Mouse (Mus musculus) forebrain, embryonic 14.5 days (tissue): ENCODE measurements at regions not wholly inside any gene's neighbourhood (a gene's known extent, or its start where the extent isn't known, plus 50 kb on each side); places are given as distances from the start of the nearest gene placed in this dataset.

Experiments used
- ATAC-seq: fragments of 200-750 bp; cut with Nextera tagmentation; 2 replicates; pipeline ENCODE4 v1.8.0; 2017; ENCODE audit warnings: mild to moderate bottlenecking, moderate library complexity
- DNase-seq: peaks from one replicate; pipeline ENCODE4 v3.0.0-alpha.2; 2015; ENCODE audit warnings: low spot score
- H3K27ac ChIP-seq: fragments of 300-500 bp; sonication (generic); 2 replicates; pipeline ENCODE4 v1.5.1; 2014; ENCODE audit warnings: low read depth, mild to moderate bottlenecking, control low read depth, low read length, moderate library complexity
- H3K27me3 ChIP-seq: fragments of 300-500 bp; sonication (generic); replicated peaks from 2 replicates; pipeline ENCODE4 v1.6.1; 2014; ENCODE audit warnings: low read length, control low read depth, mixed read lengths; ENCODE audit not compliant: control insufficient read depth, insufficient read depth
- H3K36me3 ChIP-seq: fragments of 300-500 bp; sonication (generic); 2 replicates; pipeline ENCODE4 v1.6.1; 2014; ENCODE audit warnings: low read length, control low read depth; ENCODE audit not compliant: control insufficient read depth, insufficient read depth
- H3K4me1 ChIP-seq: fragments of 300-500 bp; sonication (generic); 2 replicates; pipeline ENCODE4 v1.6.1; 2014; ENCODE audit warnings: antibody characterized with exemption, low read length, control low read depth; ENCODE audit not compliant: control insufficient read depth, insufficient read depth
- H3K4me2 ChIP-seq: fragments of 300-500 bp; sonication (generic); 2 replicates; pipeline ENCODE4 v1.6.1; 2014; ENCODE audit warnings: mild to moderate bottlenecking, control low read depth, low read length
- H3K4me3 ChIP-seq: fragments of 300-500 bp; sonication (generic); 2 replicates; pipeline ENCODE4 v1.5.1; 2014; ENCODE audit warnings: low read depth, low read length, control low read depth
- H3K9ac ChIP-seq: fragments of 300-500 bp; sonication (generic); 2 replicates; pipeline ENCODE4 v1.6.1; 2014; ENCODE audit warnings: mild to moderate bottlenecking, low read length, control low read depth, moderate library complexity
- H3K9me3 ChIP-seq: fragments of 300-500 bp; sonication (generic); replicated peaks from 2 replicates; pipeline ENCODE4 v1.6.1; 2016; ENCODE audit warnings: low read length, control low read depth, mixed read lengths; ENCODE audit not compliant: control insufficient read depth
- WGBS: fragments of 180-500 bp; shearing (Covaris S2); extraction: QIAGEN DNeasy Blood & Tissue Kit; methylation state at CpG from one replicate; pipeline ENCODE4 v1.1.7; 2014; 5-methylcytosine and 5-hydroxymethylcytosine counted together

DNA sequence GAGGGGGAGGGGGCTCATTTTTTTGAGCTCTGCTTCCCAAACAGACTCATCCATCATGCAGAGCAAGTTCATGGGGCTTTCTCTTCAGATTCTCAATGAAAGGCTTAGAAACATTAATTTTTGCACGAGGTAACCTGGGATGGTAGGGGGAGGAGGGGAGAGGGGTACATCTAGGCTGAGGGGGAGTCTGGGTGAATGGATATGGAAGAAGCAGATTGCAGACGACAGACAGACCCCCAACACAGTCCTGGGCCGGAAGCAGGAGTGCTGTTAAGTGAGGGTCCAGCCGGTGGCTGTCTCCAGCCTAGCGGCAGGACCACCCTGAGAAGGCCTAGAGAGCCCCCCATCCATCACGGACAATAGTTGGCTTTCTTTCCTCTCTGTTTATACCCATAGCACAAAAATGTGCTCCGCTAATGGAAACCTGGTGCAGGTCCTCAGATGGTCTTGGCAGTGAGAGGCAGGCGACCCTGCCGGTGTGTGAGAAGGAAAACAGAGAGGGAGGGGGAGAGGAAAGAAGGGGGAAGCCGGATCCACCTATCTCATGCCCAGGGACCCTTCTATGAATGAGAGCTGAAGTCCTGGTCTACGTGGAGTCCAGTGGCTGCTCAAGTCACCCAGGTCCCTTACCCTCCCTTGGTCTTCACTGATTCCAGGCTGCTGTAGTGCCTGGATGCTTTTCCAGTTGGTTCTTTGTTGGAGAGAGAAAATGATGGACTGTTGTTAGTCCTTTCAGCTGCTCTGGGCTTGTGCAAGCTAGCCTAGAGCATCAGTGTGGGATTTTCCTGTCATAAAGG is 99.1 kb upstream of the Ccnd2 start:
- Histone ChIP-seq H3K36me3 (no peaks in the 10 kb centered on the region), H3K27ac (no peak overlapping the region), H3K9me3 (no peaks in the 10 kb centered on the region), H3K4me2 (0 out of 2 replicates have a peak overlapping the region, but pooled peaks have one; percentile 28), H3K4me3 (no peak overlapping the region), H3K27me3 (no peaks in the 10 kb centered on the region), H3K9ac (no peak overlapping the region), H3K4me1 (peaks cover 21% of the 10 kb centered on the region)
- WGBS = 8% methylated on average over 11 of the region's 11 CpGs
- DNase-seq = no peak
- ATAC-seq = no peak; the same call in 1 of the 2 replicates

DNA sequence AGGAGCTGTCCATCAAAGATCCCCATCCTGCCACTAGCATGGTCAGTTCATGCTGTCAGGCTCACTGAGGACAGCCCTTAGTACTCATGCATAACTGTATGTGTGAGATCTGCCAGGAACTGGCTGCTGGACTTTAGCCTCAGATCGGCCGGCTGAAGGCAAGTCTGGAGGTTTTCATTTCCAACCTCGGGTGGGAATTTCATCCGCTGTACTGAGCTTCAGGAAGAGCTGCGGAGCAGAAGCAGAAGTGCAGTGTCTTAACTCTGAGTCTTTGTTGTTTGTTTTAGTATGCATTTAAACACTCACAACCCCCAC is 99.6 kb upstream of the Ccnd2 start:
- 5% methylated on average over 5 of the region's 5 CpGs for WGBS
- Histone ChIP-seq H3K9ac (no peak overlapping the region), H3K4me2 (peak overlapping the region; percentile 28; the same call in 1 of the 2 replicates)

DNA sequence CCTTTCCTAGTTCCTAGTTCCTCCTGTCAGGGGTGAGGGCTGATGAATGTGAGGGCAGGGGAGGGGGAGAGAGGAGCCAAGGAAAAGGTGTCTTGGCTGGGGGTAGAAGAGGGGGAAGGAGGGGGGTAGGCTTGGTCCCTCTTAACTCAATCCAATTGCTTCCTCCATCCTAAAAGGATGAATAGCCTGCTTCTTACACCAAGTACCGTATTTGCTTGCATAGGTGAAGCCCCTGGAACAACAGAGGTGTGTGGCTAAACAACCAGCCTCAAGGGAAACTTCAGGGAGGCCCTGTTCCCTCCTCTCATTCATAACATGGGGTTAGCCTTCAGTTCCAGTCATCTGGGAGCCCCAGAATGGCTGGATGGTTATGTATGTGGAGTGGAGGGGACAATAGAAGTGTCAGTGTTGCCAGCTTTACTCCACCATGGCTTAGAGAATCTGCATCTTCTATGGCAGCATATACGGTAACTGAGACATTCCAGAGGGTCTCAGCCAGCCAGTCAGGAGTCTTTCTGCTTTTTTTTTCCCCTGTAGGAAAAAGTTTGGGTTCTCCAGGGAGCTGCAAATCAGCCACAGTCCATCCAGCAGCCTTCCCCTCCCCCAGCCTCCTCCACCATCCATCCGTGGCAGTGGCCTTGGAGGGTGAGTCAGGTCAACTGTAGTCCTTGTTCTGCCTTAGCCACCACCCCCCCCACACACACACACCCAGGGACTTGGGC is 100.2 kb upstream of the Ccnd2 start:
- H3K4me2 ChIP-seq = peak overlapping the region; percentile 28; the same call in 1 of the 2 replicates

More for the DNA sequence above, 99.6 kb upstream of the Ccnd2 start:
- Histone ChIP-seq H3K4me1 (peaks cover 21% of the 10 kb centered on the region), H3K36me3 (no peaks in the 10 kb centered on the region), H3K9me3 (no peaks in the 10 kb centered on the region), H3K27ac (no peak overlapping the region), H3K4me3 (no peak overlapping the region), H3K27me3 (no peaks in the 10 kb centered on the region)
- ATAC-seq = no peak
- no peak for DNase-seq

DNA sequence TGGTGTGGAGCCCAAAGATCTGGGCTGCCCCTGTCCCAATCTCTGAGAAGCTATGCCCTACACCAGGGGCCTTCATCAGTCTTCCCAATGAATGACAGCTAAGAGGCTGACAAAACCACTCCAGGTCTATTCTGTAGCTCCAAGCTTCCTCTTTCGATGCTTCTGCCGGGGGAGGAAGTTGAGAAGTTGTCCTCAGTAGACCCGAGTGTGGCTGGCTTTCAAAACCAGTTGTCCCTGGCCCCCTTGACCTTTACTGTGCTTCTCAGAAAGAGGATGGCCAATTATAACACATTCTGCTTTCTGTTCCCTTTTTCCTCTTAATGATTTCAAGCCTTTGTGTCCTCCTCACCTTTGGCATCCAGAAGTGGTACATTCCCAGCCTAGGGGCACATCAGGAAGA is 101.9 kb upstream of the Ccnd2 start:
- 86% methylated on average over 3 of the region's 3 CpGs for WGBS
- H3K4me2 ChIP-seq = no peak overlapping the region
- no peak overlapping the region for H3K4me3 ChIP-seq

More for the DNA sequence above, 100.2 kb upstream of the Ccnd2 start:
- H3K9me3 ChIP-seq = no peaks in the 10 kb centered on the region
- no peak overlapping the region for H3K9ac ChIP-seq
- H3K4me1 ChIP-seq = peaks cover 21% of the 10 kb centered on the region
- peak; percentile 42 for DNase-seq
- no peaks in the 10 kb centered on the region for H3K36me3 ChIP-seq
- no peaks in the 10 kb centered on the region for H3K27me3 ChIP-seq
- no peak overlapping the region for H3K27ac ChIP-seq
- WGBS = 0% methylated on average over 3 of the region's 3 CpGs
- ATAC-seq = peak; percentile 63
- no peak overlapping the region for H3K4me3 ChIP-seq

DNA sequence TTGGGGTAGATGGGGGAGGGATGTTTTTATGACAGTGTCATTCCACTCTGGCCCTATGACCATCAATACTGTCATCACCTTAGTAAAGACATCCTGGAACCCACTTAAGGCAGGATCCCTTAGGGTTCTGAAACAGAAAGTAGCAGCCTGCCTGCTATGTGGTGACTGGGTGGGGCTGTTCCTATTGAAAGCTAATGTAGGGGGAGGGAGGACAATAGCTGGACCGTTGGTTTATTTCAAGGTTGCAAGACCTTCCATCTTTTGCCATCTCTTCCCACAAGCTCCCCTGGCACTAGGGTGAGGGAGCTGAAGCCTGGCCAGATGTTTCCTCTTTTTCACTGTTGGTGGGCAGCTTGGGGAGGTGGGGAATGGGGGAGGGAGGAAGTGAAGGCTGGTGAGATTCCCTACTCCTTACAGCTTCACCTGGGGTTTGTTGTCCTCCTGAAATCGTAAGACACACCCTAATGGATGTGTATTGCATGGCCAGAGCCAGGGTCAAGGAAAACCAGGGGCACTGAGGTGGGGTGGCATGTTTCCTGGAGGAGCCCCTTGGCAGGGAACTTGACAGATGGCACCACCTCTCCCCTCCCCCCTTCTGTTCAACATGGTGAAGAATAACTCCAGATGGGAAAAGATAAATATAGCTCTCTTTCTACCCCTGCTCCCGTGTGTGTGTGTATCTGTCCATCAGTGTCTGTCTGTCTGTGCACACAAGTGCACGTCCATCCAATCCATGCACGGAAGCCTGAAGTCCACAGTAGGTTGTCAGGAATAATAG is 112.1 kb upstream of the Ccnd2 start:
- DNase-seq (no peak), ATAC-seq (0 out of 2 replicates have a peak, but pooled peaks have one; percentile 10)
- no peaks in the 10 kb centered on the region for H3K27me3 ChIP-seq
- no peak overlapping the region for H3K4me3 ChIP-seq
- peaks cover 10% of the 10 kb centered on the region; the same call in 1 of the 2 replicates for H3K4me1 ChIP-seq
- no peak overlapping the region for H3K27ac ChIP-seq
- no peaks in the 10 kb centered on the region for H3K36me3 ChIP-seq
- H3K4me2 ChIP-seq = no peak overlapping the region
- 76% methylated on average over 5 of the region's 5 CpGs for WGBS
- no peaks in the 10 kb centered on the region for H3K9me3 ChIP-seq
- no peak overlapping the region for H3K9ac ChIP-seq

More for the DNA sequence above, 101.9 kb upstream of the Ccnd2 start:
- no peaks in the 10 kb centered on the region for H3K9me3 ChIP-seq
- H3K9ac ChIP-seq = no peak overlapping the region
- no peak overlapping the region for H3K27ac ChIP-seq
- peaks cover 21% of the 10 kb centered on the region for H3K4me1 ChIP-seq
- DNase-seq = no peak
- H3K27me3 ChIP-seq = no peaks in the 10 kb centered on the region
- no peaks in the 10 kb centered on the region for H3K36me3 ChIP-seq
- ATAC-seq = no peak

DNA sequence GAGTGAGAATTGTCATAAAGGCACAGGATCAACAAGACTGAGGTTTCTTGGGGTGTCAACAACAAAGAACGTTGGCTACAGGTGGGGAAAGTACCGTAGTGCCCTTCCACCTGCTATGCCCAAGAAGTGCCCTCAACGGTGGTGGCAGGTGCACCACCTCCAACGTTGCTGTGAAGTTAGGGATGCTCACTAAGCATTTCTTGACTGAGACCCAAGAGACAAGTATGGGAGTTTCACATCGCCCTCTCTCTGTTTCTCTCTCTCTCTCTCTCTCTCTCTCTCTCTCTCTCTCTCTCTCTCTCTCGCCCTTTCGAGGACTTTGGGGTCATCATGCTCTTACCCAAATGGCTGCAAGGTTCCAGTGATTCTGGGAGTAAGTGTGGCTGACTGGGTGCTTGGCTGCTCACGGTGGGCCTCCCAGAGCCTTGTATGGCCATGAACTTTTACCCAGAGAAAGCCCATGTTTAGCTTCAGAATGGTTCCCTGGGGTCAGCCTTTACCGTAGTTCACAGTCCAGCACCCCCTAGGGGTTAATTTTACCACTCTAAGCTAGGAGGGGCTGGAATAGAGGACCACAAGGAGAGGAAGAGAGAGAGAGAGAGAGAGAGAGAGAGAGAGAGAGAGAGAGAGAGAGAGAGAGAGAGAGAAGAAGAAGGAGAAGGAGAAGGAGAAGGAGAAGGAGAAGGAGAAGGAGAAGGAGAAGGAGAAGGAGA is 113.2 kb upstream of the Ccnd2 start:
- DNase-seq (no peak), ATAC-seq (no peak)
- H3K4me3 ChIP-seq = no peak overlapping the region
- peaks cover 10% of the 10 kb centered on the region; the same call in 1 of the 2 replicates for H3K4me1 ChIP-seq
- WGBS = 77% methylated on average over 9 of the region's 9 CpGs
- no peaks in the 10 kb centered on the region for H3K9me3 ChIP-seq
- no peaks in the 10 kb centered on the region for H3K36me3 ChIP-seq
- no peak overlapping the region for H3K4me2 ChIP-seq
- no peak overlapping the region for H3K9ac ChIP-seq
- no peak overlapping the region for H3K27ac ChIP-seq
- H3K27me3 ChIP-seq = no peaks in the 10 kb centered on the region

DNA sequence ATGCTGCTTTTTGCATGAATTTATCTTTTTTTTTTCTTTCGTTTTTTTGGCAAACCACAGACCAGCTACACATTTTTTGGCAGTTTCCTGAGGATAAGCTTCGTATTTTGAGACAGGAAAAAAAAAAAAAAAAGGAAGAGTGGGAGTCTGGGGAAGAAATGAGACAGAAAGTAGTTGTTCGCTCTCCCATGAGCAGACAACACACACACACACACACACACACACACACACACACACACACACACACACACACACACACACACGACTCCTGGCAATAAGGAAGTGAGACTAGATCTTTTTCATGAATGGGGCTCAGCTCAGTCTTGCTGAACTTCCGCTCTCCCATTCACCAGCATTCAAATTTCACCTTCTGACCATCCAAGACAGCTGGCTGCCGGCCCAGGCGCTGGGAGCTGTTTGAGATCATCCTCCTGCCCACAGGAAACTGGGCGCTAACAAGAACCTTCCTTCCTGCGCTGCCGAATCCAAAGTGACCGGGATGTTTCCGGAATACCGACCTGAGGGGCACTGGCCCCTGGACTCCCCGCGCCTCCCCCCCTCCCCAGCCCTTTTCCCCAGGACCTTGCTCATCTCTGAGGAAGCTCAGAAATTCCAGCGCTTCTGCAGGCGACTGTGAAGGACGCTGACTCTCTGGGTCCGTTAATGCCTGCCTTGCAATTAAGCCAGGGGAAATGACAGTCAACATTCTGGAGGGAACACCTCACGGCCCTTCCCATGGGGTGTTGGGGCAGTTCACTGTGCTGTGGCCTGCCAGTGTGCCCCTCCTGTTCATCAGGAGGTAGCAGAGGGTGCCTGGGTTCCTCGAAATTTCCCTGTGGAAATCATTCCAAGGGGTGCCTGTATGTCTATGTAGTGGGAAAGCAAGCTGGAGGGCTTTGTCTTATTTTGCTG is 114.2 kb upstream of the Ccnd2 start:
- H3K4me1 ChIP-seq = peaks cover 10% of the 10 kb centered on the region; the same call in 1 of the 2 replicates
- DNase-seq (peak; percentile 75), ATAC-seq (peak; percentile 45; the same call in 1 of the 2 replicates)
- WGBS = 11% methylated on average over 21 of the region's 21 CpGs
- H3K9me3 ChIP-seq = no peaks in the 10 kb centered on the region
- peak overlapping the region; percentile 51 for H3K4me2 ChIP-seq
- H3K27ac ChIP-seq = no peak overlapping the region
- peak overlapping the region; percentile 15 for H3K4me3 ChIP-seq
- H3K27me3 ChIP-seq = no peaks in the 10 kb centered on the region
- peak overlapping the region; percentile 47; the same call in 1 of the 2 replicates for H3K9ac ChIP-seq
- no peaks in the 10 kb centered on the region for H3K36me3 ChIP-seq
